Mouse (Mus musculus) E14TG2a.4 (cell line): ENCODE results near the gene Ercc1.

Experiments used
- H3K27me3 ChIP-seq: 2 replicates; pipeline ENCODE4 v1.6.1; 2014; ENCODE audit warnings: low read length, control low read depth; ENCODE audit not compliant: insufficient read depth
- H3K36me3 ChIP-seq: 2 replicates; pipeline ENCODE4 v1.6.1; 2014; ENCODE audit warnings: low read length, control low read depth; ENCODE audit not compliant: insufficient read depth
- H3K4me1 ChIP-seq: replicated peaks from 2 replicates; pipeline ENCODE4 v1.6.1; 2014; ENCODE audit warnings: low read depth, low read length, control low read depth
- H3K4me3 ChIP-seq: replicated peaks from 2 replicates; pipeline ENCODE4 v1.5.1; 2014; ENCODE audit warnings: mild to moderate bottlenecking, low read length
- H3K9me3 ChIP-seq: 2 replicates; pipeline ENCODE4 v1.6.1; 2014; ENCODE audit warnings: low read length, control low read depth
- CTCF ChIP-seq: conservative IDR thresholded peaks from 2 replicates; pipeline ENCODE4 v1.5.1; 2014; ENCODE audit warnings: low read length
- NANOG ChIP-seq: IDR thresholded peaks from 2 replicates; pipeline ENCODE4 v1.6.1; 2014; ENCODE audit warnings: borderline replicate concordance, low read length, mixed read lengths
- POU5F1 ChIP-seq: IDR thresholded peaks from 2 replicates; pipeline ENCODE4 v1.6.1; 2014; ENCODE audit warnings: low read length, borderline replicate concordance

Ercc1 gene

GRCm38 (mm10) chr7:19327128-19327527 is 17.4 kb upstream of the Ercc1 start:
- TF ChIP-seq CTCF (no peak), POU5F1 (no peak), NANOG (no peak)
- H3K27me3 ChIP-seq: peaks cover 27% of the 10 kb centered on the region
- no peaks in the 10 kb centered on the region for H3K36me3 ChIP-seq
- peak overlapping the region; percentile 61 for H3K4me3 ChIP-seq
- H3K9me3 ChIP-seq: no peaks in the 10 kb centered on the region
- H3K4me1 ChIP-seq: peaks cover 30% of the 10 kb centered on the region

DNA sequence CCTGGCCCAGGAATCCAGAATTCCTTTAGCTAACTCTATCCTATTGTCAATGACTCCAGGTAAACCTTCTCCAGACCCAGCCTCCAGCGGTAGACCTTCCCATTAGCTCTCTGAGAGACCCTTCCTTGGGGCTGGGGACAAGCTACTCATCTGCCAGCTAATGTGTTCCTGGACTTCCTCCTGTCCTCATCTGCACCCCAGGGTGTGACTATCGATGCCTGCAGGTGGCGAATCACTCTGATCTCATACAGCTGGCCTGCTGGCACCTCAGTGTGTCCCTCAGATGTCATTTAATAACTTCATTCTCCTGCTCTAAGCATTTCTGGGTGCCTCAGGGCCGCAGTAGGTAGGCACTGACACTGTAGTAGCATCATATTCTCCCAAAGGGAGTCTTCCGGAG is 16.8 kb upstream of the Ercc1 start:
- TF ChIP-seq POU5F1 (no peak), NANOG (no peak), CTCF (no peak)
- Histone ChIP-seq H3K36me3 (no peaks in the 10 kb centered on the region), H3K4me3 (peak overlapping the region; percentile 61; the same call in 1 of the 2 replicates), H3K9me3 (no peaks in the 10 kb centered on the region), H3K4me1 (peaks cover 34% of the 10 kb centered on the region), H3K27me3 (peaks cover 28% of the 10 kb centered on the region)

DNA sequence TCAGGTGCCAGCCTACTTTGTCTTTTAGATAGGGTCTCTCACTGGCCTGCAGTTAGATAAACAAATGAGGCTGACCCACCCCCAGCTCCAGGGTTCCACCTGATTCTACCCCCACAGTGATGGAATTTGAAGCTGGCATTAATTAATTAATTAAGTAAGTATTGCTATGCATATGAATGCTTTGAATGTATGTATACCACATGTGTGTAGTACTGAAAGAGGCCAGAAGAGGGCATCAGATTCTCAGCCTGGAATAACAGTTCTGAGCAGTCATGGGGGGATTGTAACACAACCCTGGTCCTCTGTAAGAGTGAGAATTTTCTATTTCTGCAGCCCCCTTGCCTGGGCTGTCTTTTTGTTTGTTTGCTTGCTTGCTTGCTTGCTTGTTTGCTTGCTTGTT is 16.2 kb upstream of the Ercc1 start:
- H3K4me1 ChIP-seq: peaks cover 36% of the 10 kb centered on the region
- no peak overlapping the region for H3K4me3 ChIP-seq
- peaks cover 32% of the 10 kb centered on the region for H3K27me3 ChIP-seq
- TF ChIP-seq NANOG: no peak
- TF ChIP-seq POU5F1: peak; percentile 93
- peak; percentile 69 for TF ChIP-seq CTCF
- H3K36me3 ChIP-seq: no peaks in the 10 kb centered on the region
- no peaks in the 10 kb centered on the region for H3K9me3 ChIP-seq

- TF ChIP-seq NANOG: no peak
- TF ChIP-seq CTCF: no peak
- TF ChIP-seq POU5F1: no peak
- peaks cover 24% of the 10 kb centered on the region for H3K4me1 ChIP-seq
- no peak overlapping the region for H3K4me3 ChIP-seq
- no peaks in the 10 kb centered on the region for H3K36me3 ChIP-seq
- H3K27me3 ChIP-seq: peaks cover 36% of the 10 kb centered on the region
- H3K9me3 ChIP-seq: no peaks in the 10 kb centered on the region
These were observed 12.7 kb upstream of the Ercc1 start for GRCm38 (mm10) chr7:19331910-19332309.

GRCm38 (mm10) chr7:19332709-19333352 is 11.7 kb upstream of the Ercc1 start:
- no peaks in the 10 kb centered on the region for H3K9me3 ChIP-seq
- peaks cover 21% of the 10 kb centered on the region for H3K4me1 ChIP-seq
- H3K4me3 ChIP-seq: peak overlapping the region; percentile 83
- H3K36me3 ChIP-seq: no peaks in the 10 kb centered on the region
- TF ChIP-seq CTCF (no peak), NANOG (no peak), POU5F1 (no peak)
- peaks cover 28% of the 10 kb centered on the region for H3K27me3 ChIP-seq

DNA sequence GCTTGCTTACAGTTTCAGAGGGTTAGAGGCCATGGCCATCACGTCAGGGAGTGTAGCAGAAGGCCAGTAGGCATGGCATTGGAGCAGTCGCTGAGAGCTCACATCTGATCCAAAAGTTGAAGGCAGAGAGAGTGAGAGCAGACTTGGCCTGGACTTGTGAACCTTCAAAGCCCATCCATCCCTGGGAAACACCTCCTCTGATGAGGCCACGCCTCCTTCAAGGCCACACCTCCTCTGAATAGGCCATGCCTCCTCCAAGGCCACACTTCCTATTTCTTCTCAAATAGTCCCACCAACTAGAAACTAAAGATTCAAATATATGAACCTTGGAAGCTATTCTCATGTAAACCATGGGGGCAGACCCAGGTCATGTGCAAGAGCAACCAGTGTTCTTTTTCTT is 9.0 kb upstream of the Ercc1 start:
- TF ChIP-seq CTCF (no peak), POU5F1 (no peak), NANOG (no peak)
- Histone ChIP-seq H3K36me3 (no peaks in the 10 kb centered on the region), H3K27me3 (peaks cover 27% of the 10 kb centered on the region), H3K4me3 (no peak overlapping the region), H3K4me1 (peaks cover 23% of the 10 kb centered on the region), H3K9me3 (no peaks in the 10 kb centered on the region)

DNA sequence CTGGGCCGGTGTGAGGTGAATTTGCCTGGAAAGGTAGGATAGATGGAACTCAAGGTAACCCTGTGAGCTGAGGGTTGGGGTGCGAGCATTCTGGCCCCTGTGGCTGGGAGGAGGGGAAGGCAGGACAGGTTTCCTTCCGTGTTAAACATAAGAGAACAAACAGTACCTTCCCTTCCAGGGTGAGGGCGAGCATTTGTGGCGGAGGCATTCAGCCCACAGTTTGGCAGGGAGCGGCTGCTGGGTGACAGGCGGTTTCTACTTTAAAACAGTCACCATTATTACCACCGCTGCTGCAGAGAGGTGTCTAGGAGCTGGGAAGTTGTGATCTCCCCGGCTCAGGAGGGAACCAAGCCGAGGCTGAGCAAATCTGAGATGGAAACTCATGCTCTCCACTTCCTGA is 7.5 kb upstream of the Ercc1 start:
- Histone ChIP-seq H3K4me3 (no peak overlapping the region), H3K9me3 (no peaks in the 10 kb centered on the region), H3K27me3 (peaks cover 32% of the 10 kb centered on the region), H3K36me3 (no peaks in the 10 kb centered on the region), H3K4me1 (peaks cover 34% of the 10 kb centered on the region)
- TF ChIP-seq CTCF (no peak), NANOG (no peak), POU5F1 (no peak)

DNA sequence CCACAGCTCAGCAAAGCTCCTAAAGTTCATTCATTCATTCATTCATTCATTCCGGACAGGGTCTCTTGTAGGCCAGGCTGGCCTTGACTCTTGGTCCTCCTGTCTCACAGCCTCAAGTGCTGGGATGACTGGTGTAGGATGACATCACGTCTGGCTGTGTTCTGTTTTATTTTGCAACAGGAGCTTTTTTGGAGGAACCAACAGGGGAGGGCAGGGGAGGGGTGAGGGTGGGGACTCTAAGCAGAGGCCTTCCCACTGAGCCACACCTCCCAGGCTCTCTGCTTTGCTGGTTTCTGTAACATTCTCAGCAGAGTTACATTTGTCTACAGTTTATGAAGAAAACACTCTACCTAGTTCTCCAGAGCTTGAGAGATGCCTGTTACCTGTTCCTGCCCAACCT is 6.5 kb upstream of the Ercc1 start:
- H3K9me3 ChIP-seq: no peaks in the 10 kb centered on the region
- H3K4me3 ChIP-seq: no peak overlapping the region
- no peak for TF ChIP-seq POU5F1
- TF ChIP-seq CTCF: no peak
- TF ChIP-seq NANOG: no peak
- peaks cover 28% of the 10 kb centered on the region for H3K27me3 ChIP-seq
- H3K36me3 ChIP-seq: no peaks in the 10 kb centered on the region
- peaks cover 34% of the 10 kb centered on the region for H3K4me1 ChIP-seq

- H3K36me3 ChIP-seq: no peaks in the 10 kb centered on the region
- H3K27me3 ChIP-seq: peaks cover 24% of the 10 kb centered on the region
- TF ChIP-seq NANOG (no peak), CTCF (no peak)
- no peak overlapping the region for H3K4me3 ChIP-seq
- peaks cover 32% of the 10 kb centered on the region for H3K4me1 ChIP-seq
- no peaks in the 10 kb centered on the region for H3K9me3 ChIP-seq
These were observed 6.0 kb upstream of the Ercc1 start for GRCm38 (mm10) chr7:19338596-19338995.
